Mouse (Mus musculus) heart, embryonic 14.5 days (tissue): ENCODE measurements around the gene Stn1. TPM values are rescaled to one million over a fixed set of nuclear protein-coding genes. Genes with fewer than 3 reads are reported as not detected.
A peak's percentile ranks its signal among the peaks of the same experiment; 100 is the strongest.

Source experiments
- ATAC-seq: fragments of 200-750 bp; cut with Nextera tagmentation; 2 replicates; pipeline ENCODE4 v1.8.0; 2017; ENCODE audit warnings: low read depth, moderate TSS enrichment; ENCODE audit not compliant: insufficient number of reproducible peaks, insufficient read depth, low FRiP score
- H3K27ac ChIP-seq, 2 experiments: fragments of 200-500 bp in 1 of 2; fragments of 300-500 bp in 1 of 2; sonication (generic) in 1 of 2; replicated peaks in 1 of 2; 2 replicates each; pipeline ENCODE4 v1.5.1; 2012 to 2014; ENCODE audit warnings: low read depth in 2 of 2, low read length in 2 of 2, control low read depth in 1 of 2, mild to moderate bottlenecking in 1 of 2, mixed read lengths in 1 of 2; ENCODE audit not compliant: control insufficient read depth in 1 of 2, insufficient read depth in 1 of 2
- H3K27me3 ChIP-seq: fragments of 300-500 bp; sonication (generic); 2 replicates; pipeline ENCODE4 v1.6.1; 2014; ENCODE audit warnings: mild to moderate bottlenecking, low read length, control low read depth; ENCODE audit not compliant: control insufficient read depth, insufficient read depth
- H3K36me3 ChIP-seq: fragments of 300-500 bp; sonication (generic); 2 replicates; pipeline ENCODE4 v1.6.1; 2014; ENCODE audit warnings: mild to moderate bottlenecking, control low read depth, low read length, mixed read lengths; ENCODE audit not compliant: control insufficient read depth, insufficient read depth
- H3K4me1 ChIP-seq, 2 experiments: fragments of 200-500 bp in 1 of 2; fragments of 300-500 bp in 1 of 2; sonication (generic) in 1 of 2; 2 replicates each; pipeline ENCODE4 v1.6.1; 2012 to 2014; ENCODE audit warnings: low read length in 2 of 2, control low read depth in 1 of 2, mixed read lengths in 1 of 2; ENCODE audit not compliant: control insufficient read depth in 2 of 2, insufficient read depth in 2 of 2
- H3K4me2 ChIP-seq: fragments of 300-500 bp; sonication (generic); 2 replicates; pipeline ENCODE4 v1.6.1; 2014; ENCODE audit warnings: mild to moderate bottlenecking, low read length
- H3K4me3 ChIP-seq, 2 experiments: fragments of 200-500 bp in 1 of 2; fragments of 300-500 bp in 1 of 2; sonication (generic) in 1 of 2; 2 replicates each; pipeline ENCODE4 v1.5.1; 2012 to 2014; ENCODE audit warnings: low read length in 2 of 2, mild to moderate bottlenecking in 2 of 2, control low read depth in 1 of 2, low read depth in 1 of 2, moderate library complexity in 1 of 2; ENCODE audit not compliant: control insufficient read depth in 1 of 2, insufficient read depth in 1 of 2
- H3K9ac ChIP-seq: fragments of 300-500 bp; sonication (generic); 2 replicates; pipeline ENCODE4 v1.6.1; 2014; ENCODE audit warnings: mild to moderate bottlenecking, low read length
- H3K9me3 ChIP-seq: fragments of 300-500 bp; sonication (generic); 2 replicates; pipeline ENCODE4 v1.6.1; 2016; ENCODE audit warnings: low read length, control low read depth; ENCODE audit not compliant: control insufficient read depth
- WGBS: fragments of 180-500 bp; shearing (Covaris S2); extraction: QIAGEN DNeasy Blood & Tissue Kit; methylation state at CpG from one replicate; pipeline ENCODE4 v1.1.7; 2014; 5-methylcytosine and 5-hydroxymethylcytosine counted together
- polyA plus RNA-seq: library from polyadenylated mRNA; unstranded; fragments of >200 nt; fragmentation: Nextera tagmentation; extraction: Ambion mirVana; gene quantifications from 2 replicates; pipeline ENCODE4 v1.2.1, GENCODE M21; 2014

Gene Stn1
- polyA plus RNA-seq, 1 experiment from 2014 or later = 38.9 TPM

DNA sequence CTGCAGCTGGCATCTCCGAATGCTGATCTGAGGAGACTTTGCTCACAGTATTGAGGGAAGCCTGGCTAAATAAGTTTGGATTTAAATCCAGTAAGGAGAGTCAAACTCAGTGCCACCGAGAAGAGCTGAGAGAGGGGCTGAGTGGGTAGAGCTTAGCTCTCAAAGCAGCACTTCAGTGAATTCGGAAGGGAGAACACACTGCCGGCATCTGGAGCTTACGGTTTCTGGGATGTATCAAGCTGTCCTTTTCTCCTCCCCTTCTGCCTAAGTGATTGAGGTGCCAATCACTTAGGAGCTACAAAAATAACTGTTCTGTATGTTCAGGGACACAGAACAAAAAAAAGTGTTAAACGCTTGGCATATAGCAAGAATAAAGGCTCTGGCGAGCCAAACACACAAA lies 5.1 kb upstream of the Stn1 start:
- H3K9me3 ChIP-seq = no peaks in the 10 kb centered on the region
- peak overlapping the region in 1 of 2 experiments; percentile 52; a peak in 1 of 4 replicates for H3K27ac ChIP-seq
- no peak overlapping the region for H3K4me3 ChIP-seq
- peak overlapping the region; percentile 10 for H3K4me2 ChIP-seq
- 40% methylated on average over 7 of the region's 7 CpGs for WGBS
- ATAC-seq = no peak
- H3K4me1 ChIP-seq = peaks cover 19 to 29% of the 10 kb centered on the region in 2 experiments
- H3K27me3 ChIP-seq = no peaks in the 10 kb centered on the region
- H3K36me3 ChIP-seq = no peaks in the 10 kb centered on the region
- H3K9ac ChIP-seq = no peak overlapping the region

DNA sequence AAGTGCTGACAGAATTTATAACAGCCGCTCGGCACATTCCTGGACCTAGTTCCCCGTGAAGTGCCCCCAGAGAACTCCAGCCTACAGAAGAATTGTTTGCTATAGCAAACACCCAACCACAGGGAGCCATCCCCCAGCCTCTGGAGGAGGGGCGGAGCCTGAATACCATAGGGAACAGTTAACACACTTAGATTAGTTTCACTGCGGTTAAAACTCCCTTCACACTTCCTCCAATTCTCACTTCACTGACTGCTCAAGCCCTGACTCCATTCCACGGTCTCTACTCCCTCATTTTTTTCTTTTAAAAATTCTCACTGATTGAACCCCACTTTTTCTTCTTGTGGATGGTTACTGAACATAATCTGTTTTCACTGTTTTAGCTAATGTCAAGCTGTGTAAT lies 1.5 kb upstream of the Stn1 start:
- no peak for ATAC-seq
- H3K4me2 ChIP-seq = peak overlapping the region; percentile 76
- no peaks in the 10 kb centered on the region for H3K9me3 ChIP-seq
- WGBS = 5% methylated on average over 6 of the region's 6 CpGs
- H3K27me3 ChIP-seq = no peaks in the 10 kb centered on the region
- H3K4me1 ChIP-seq = peaks cover 26 to 38% of the 10 kb centered on the region in 2 experiments
- H3K27ac ChIP-seq = peak overlapping the region; percentile 94
- H3K9ac ChIP-seq = no peak overlapping the region
- no peak overlapping the region for H3K4me3 ChIP-seq
- H3K36me3 ChIP-seq = no peaks in the 10 kb centered on the region

DNA sequence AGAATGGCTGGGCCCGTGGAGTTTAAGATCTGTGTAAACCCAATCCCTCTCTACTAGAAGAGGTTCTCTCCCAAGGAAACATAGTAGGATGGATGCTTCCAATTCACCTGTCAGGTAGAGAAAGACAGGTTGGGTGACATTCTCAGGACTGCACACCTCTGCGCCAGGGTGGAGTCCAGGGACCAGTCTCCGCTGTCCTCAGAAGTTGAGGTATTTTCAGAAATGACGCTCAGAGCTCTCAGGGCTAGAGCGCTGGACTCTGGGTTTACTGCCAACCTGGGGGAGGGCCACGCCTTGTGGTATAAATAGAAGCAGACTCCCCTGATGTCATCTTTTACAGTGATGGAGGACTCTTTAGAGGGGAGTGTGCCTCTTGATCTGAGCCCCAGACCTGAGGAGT lies 572 bp upstream of the Stn1 start:
- peak overlapping the region; percentile 94 for H3K27ac ChIP-seq
- peaks cover 6% of the 10 kb centered on the region for H3K36me3 ChIP-seq
- H3K9ac ChIP-seq = peak overlapping the region; percentile 78
- H3K4me1 ChIP-seq = peaks cover 26 to 37% of the 10 kb centered on the region in 2 experiments
- H3K27me3 ChIP-seq = no peaks in the 10 kb centered on the region
- no peaks in the 10 kb centered on the region for H3K9me3 ChIP-seq
- H3K4me2 ChIP-seq = peak overlapping the region; percentile 76
- H3K4me3 ChIP-seq = peak overlapping the region in 1 of 2 experiments; percentile 57; a peak in 1 of 4 replicates
- peak; percentile 66 for ATAC-seq
- WGBS = 27% methylated on average over 6 of the region's 6 CpGs

DNA sequence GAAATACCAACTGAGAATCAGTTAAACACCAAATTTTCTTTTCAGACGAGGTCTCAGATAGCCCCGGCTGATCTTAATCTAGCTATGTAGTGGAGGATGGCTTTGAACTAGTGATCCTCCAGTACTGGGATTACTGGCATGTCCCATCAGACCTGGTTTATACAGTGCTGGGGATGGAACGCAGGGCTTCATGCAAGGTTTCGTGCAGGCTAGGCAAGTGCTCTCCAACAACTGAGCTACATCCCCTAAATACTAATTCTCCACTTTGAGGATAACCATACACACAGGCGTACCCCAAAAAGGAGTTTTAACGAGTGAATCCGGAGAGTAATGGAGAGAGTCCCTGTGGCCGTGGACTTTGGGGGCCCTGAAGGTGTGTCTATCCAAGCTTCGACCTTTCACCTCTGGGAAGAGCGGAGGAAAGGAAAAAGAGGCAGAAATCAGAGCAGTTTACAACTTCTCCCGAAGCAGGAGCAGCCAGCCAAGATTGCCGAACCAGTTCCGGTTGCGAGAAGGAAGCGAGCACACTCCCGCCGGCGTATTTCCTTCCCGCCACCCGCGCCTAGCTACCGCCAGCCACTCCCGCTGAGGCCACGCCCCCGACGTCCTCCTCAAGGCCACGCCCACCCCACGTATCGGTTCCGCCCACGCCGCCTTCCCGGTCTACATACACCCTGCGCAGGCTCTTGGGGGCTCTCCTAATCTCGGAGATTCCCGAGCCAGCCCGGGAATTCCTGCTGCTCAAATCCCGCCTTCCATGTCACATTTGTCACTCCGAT lies 597 bp downstream of the Stn1 start:
- peak; percentile 94 for ATAC-seq
- WGBS = 3% methylated on average over 39 of the region's 39 CpGs

DNA sequence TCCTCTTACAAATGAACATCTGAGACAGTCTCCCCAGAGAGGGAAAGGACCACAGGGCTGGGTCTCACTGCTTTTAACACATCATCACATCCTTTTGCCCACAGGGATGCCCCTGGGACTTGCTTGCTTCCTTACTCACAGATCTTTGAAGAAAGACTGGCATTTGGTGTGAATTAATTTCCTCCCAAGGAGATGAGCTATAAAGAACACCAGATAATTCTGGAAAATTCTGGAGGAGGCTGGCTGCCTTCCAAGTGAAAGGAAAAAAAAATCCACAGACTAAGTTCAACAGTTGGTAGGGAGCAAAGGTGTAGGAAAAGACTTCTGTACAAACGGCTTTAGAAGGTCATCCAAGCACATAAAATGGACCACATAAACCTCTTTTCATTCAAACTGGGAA lies 3.2 kb downstream of the Stn1 start:
- no peak overlapping the region for H3K4me2 ChIP-seq
- no peak overlapping the region for H3K9ac ChIP-seq
- ATAC-seq = no peak
- H3K4me3 ChIP-seq = no peak overlapping the region
- H3K9me3 ChIP-seq = peaks cover 3% of the 10 kb centered on the region; the same call in 1 of the 2 replicates
- no peaks in the 10 kb centered on the region for H3K27me3 ChIP-seq
- WGBS = 58% methylated on average over 1 of the region's 1 CpGs
- peaks cover 12% of the 10 kb centered on the region for H3K36me3 ChIP-seq
- no peak overlapping the region for H3K27ac ChIP-seq
- H3K4me1 ChIP-seq = peaks cover 19 to 27% of the 10 kb centered on the region in 2 experiments

More for the DNA sequence above, 597 bp downstream of the Stn1 start:
- H3K36me3 ChIP-seq = peaks cover 12% of the 10 kb centered on the region
- peaks cover 19 to 28% of the 10 kb centered on the region in 2 experiments for H3K4me1 ChIP-seq
- H3K27me3 ChIP-seq = no peaks in the 10 kb centered on the region
- H3K9ac ChIP-seq = peak overlapping the region; percentile 78
- peak overlapping the region; percentile 57 to 76 for H3K4me3 ChIP-seq
- H3K4me2 ChIP-seq = peak overlapping the region; percentile 76
- peak overlapping the region; percentile 94 for H3K27ac ChIP-seq
- peaks cover 3% of the 10 kb centered on the region; the same call in 1 of the 2 replicates for H3K9me3 ChIP-seq

DNA sequence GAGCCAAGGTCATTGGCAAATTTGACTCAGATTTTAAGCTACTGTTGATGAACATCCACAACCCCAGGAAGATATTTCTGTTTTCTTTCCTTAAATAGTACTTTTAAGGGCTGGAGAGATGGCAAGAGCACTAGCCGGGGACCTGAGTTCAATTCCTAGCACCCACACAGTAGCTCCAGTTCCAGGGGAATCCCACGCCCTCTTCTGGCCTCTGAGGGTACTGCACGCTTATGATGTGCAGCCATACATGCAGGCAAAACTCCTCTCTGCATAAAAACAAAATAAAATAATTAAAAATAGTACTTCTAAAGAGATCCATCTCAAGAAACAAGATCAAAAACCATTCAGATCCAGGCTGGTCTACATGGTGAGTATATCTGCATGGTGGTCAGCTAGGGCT lies 4.9 kb downstream of the Stn1 start:
- no peak overlapping the region for H3K9ac ChIP-seq
- peaks cover 7 to 10% of the 10 kb centered on the region in 2 experiments for H3K4me1 ChIP-seq
- WGBS = 88% methylated on average over 3 of the region's 3 CpGs
- no peak overlapping the region for H3K27ac ChIP-seq
- no peaks in the 10 kb centered on the region for H3K27me3 ChIP-seq
- peaks cover 22% of the 10 kb centered on the region for H3K36me3 ChIP-seq
- no peak for ATAC-seq
- no peak overlapping the region for H3K4me2 ChIP-seq
- H3K9me3 ChIP-seq = peaks cover 3% of the 10 kb centered on the region; the same call in 1 of the 2 replicates
- H3K4me3 ChIP-seq = no peak overlapping the region

DNA sequence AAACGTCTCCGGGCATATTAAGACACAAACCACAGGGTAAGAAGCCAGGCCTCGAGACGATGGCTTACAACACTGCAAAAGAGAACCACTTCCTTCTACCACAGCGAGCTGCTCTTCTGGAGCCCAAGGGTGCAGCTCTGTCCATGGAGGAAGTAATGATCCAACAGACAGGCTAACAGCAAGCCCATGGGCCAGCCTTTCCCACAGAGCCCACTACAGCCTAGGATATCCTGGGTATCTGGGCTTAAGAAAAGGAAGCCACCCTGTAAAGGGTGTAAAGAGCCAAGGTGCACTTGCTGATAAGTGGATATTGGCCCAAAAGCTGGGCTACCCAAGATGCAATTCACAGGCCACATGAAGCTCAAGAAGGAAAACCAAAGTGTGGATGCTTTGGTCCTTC lies 6.0 kb downstream of the Stn1 start:
- H3K9ac ChIP-seq = no peak overlapping the region
- no peaks in the 10 kb centered on the region for H3K27me3 ChIP-seq

More for the DNA sequence above, 6.0 kb downstream of the Stn1 start:
- Histone ChIP-seq H3K4me1 (peaks cover 8 to 11% of the 10 kb centered on the region in 2 experiments), H3K4me3 (no peak overlapping the region), H3K27ac (no peak overlapping the region), H3K4me2 (no peak overlapping the region), H3K36me3 (peaks cover 26% of the 10 kb centered on the region), H3K9me3 (peaks cover 3% of the 10 kb centered on the region; the same call in 1 of the 2 replicates)
- WGBS = 86% methylated on average over 5 of the region's 5 CpGs
- no peak for ATAC-seq
